Mouse (Mus musculus): ENCODE measurements around the gene Rnf121. TPM values are rescaled to one million over a fixed set of nuclear protein-coding genes. Genes with fewer than 3 reads are reported as not detected.

The Rnf121 gene
- polyA plus RNA-seq, 1 experiment from 2014 or later, result 17.3 TPM

- no peak overlapping the region for H3K9ac ChIP-seq (ENCODE audit: low read length)
- no peaks in the 10 kb centered on the region for H3K36me3 ChIP-seq (ENCODE audit: control insufficient read depth, insufficient read depth)
- H3K4me2 ChIP-seq (ENCODE audit: low read depth, low read length), result no peak overlapping the region
- ATAC-seq (replicated peaks; ENCODE audit: extremely low read depth, insufficient read depth, low FRiP score), result no peak
- peaks cover 22% of the 10 kb centered on the region for H3K4me1 ChIP-seq (ENCODE audit: control insufficient read depth, insufficient read depth, low read length)
- H3K4me3 ChIP-seq (ENCODE audit: low read length), result no peak overlapping the region
- H3K27me3 ChIP-seq (ENCODE audit: control insufficient read depth, insufficient read depth, low read length), result no peaks in the 10 kb centered on the region
- H3K9me3 ChIP-seq (replicated peaks; ENCODE audit: control insufficient read depth, low read length), result no peaks in the 10 kb centered on the region
- WGBS, result 50% methylated on average over 8 of the region's 8 CpGs
- H3K27ac ChIP-seq (ENCODE audit: low read length), result no peak overlapping the region
Measured at GRCm38 (mm10) chr7:102102241-102102640, 37.0 kb upstream of the Rnf121 start.

DNA sequence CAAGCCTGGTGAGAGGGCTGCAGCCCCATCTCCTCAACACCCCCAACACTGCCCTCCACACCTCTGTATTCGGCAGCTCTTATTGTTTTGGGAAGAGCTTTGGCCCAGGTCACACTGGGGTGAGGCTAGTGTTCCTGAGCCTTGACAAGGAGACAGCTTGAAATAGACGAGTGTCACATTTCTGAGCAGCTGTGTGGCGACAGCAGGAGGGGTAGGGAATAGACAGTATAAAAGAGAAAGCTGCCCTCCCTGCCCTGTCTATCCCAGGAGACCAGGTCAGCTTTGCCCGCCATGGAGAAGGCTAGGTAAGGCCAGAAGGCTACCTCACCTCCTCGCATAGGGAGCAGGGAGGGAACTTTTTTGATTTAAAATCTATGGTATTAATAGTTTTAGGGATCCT lies 36.2 kb upstream of the Rnf121 start, which contains the start of gene Art1:
TSS of gene Art1 (plus strand) at position 257 of the 400 bp plus-strand sequence.
- Histone ChIP-seq H3K4me1 (ENCODE audit: control insufficient read depth, insufficient read depth, low read length) (peaks cover 17% of the 10 kb centered on the region), H3K4me2 (ENCODE audit: low read depth, low read length) (peak within 1 kb of the TSS; percentile 60), H3K27ac (ENCODE audit: low read length) (0 out of 2 replicates have a peak within 1 kb of the TSS, but pooled peaks have one; percentile 25), H3K4me3 (ENCODE audit: low read length) (no peak within 1 kb of the TSS), H3K9ac (ENCODE audit: low read length) (peak within 1 kb of the TSS; percentile 21; the same call in 1 of the 2 replicates), H3K9me3 (replicated peaks; ENCODE audit: control insufficient read depth, low read length) (no peaks in the 10 kb centered on the region), H3K27me3 (ENCODE audit: control insufficient read depth, insufficient read depth, low read length) (no peaks in the 10 kb centered on the region), H3K36me3 (ENCODE audit: control insufficient read depth, insufficient read depth) (no peaks in the 10 kb centered on the region)
- ATAC-seq (replicated peaks; ENCODE audit: extremely low read depth, insufficient read depth, low FRiP score), result no peak
- WGBS, result 52% methylated on average over 5 of the region's 5 CpGs

DNA sequence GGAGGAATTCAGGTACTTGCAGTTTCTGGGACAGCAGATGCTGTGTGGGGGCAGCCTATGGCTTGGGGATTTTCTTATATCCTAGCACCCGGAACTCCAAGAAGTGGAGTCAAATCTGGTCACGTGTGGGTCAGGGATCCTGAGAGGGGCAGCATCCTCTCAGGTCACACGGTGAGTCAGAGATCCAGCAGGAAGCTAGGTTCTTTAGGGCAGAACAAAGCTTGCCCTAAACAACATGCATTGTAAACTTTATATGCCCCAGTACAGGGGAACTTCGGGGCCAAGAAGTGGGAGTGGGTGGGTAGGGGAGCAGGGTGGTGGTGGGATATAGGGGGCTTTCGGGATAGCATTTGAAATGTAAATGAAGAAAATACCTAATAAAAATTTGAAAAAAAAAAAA lies 35.6 kb upstream of the Rnf121 start:
- 0 out of 2 replicates have a peak overlapping the region, but pooled peaks have one; percentile 25 for H3K27ac ChIP-seq (ENCODE audit: low read length)
- H3K36me3 ChIP-seq (ENCODE audit: control insufficient read depth, insufficient read depth), result no peaks in the 10 kb centered on the region

DNA sequence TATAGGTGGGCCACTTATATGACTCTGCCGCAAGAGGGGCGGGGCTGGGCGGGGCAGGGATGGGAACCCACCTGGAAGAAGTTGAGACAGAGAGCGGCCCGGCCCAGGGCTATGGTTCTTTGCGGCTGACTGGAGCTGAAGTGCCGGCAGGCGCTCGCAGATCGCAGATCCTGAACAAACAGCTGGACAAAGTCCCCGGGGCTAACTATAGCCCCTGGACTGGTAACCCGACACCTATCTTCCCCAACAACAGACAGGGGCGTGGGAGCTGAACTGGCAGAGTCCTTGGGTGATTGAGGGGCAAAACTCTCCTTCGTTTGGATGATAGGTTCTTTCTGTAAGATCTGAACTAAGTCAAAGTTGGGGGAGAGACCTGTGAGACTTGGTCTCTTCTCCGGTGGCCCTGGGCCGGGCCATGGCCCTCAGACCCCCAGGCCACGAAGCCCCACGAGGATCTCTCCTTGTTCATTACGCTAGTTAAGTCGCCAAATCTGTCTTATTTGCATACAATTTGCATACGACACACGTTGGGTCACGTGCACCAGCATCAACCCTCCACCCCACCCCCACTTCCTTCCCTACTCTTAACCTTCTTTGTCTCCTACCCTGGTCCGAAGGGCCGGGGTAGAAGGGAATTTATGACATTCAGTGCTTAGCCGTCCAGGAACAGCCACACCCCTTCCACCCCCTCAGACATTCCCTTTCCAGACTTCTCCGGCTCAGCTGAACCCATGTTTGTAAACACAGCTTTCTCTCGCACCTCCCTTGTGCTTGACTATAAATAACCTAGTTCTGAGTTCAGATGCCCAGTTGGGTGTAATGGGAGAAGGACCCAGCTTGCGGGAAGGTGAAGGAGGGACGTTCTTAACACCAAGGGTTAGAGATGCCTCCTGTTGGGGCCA lies 34.7 kb upstream of the Rnf121 start:
- Histone ChIP-seq H3K4me1 (ENCODE audit: control insufficient read depth, insufficient read depth, low read length) (peaks cover 17% of the 10 kb centered on the region), H3K27ac (ENCODE audit: low read length) (0 out of 2 replicates have a peak overlapping the region, but pooled peaks have one; percentile 25), H3K4me2 (ENCODE audit: low read depth, low read length) (peak overlapping the region; percentile 60), H3K36me3 (ENCODE audit: control insufficient read depth, insufficient read depth) (no peaks in the 10 kb centered on the region), H3K9ac (ENCODE audit: low read length) (peak overlapping the region; percentile 11), H3K9me3 (replicated peaks; ENCODE audit: control insufficient read depth, low read length) (no peaks in the 10 kb centered on the region), H3K4me3 (ENCODE audit: low read length) (peak overlapping the region; percentile 30), H3K27me3 (ENCODE audit: control insufficient read depth, insufficient read depth, low read length) (no peaks in the 10 kb centered on the region)
- 6% methylated on average over 30 of the region's 30 CpGs for WGBS
- peak; percentile 55 for ATAC-seq (replicated peaks; ENCODE audit: extremely low read depth, insufficient read depth, low FRiP score)

More for the DNA sequence above, 35.6 kb upstream of the Rnf121 start:
- H3K4me1 ChIP-seq (ENCODE audit: control insufficient read depth, insufficient read depth, low read length), result peaks cover 17% of the 10 kb centered on the region
- ATAC-seq (replicated peaks; ENCODE audit: extremely low read depth, insufficient read depth, low FRiP score), result no peak
- no peaks in the 10 kb centered on the region for H3K9me3 ChIP-seq (replicated peaks; ENCODE audit: control insufficient read depth, low read length)
- H3K27me3 ChIP-seq (ENCODE audit: control insufficient read depth, insufficient read depth, low read length), result no peaks in the 10 kb centered on the region
- no peak overlapping the region for H3K4me3 ChIP-seq (ENCODE audit: low read length)
- 69% methylated on average over 5 of the region's 5 CpGs for whole genome bisulfite sequencing
- H3K9ac ChIP-seq (ENCODE audit: low read length), result peak overlapping the region; percentile 21; the same call in 1 of the 2 replicates
- no peak overlapping the region for H3K4me2 ChIP-seq (ENCODE audit: low read depth, low read length)

- H3K4me1 ChIP-seq (ENCODE audit: control insufficient read depth, insufficient read depth, low read length), result no peaks in the 10 kb centered on the region
- no peak overlapping the region for H3K4me3 ChIP-seq (ENCODE audit: low read length)
- no peak overlapping the region for H3K9ac ChIP-seq (ENCODE audit: low read length)
- H3K4me2 ChIP-seq (ENCODE audit: low read depth, low read length), result no peak overlapping the region
- WGBS, result 94% methylated on average over 4 of the region's 4 CpGs
- H3K27me3 ChIP-seq (ENCODE audit: control insufficient read depth, insufficient read depth, low read length), result no peaks in the 10 kb centered on the region
- peaks cover 9% of the 10 kb centered on the region for H3K36me3 ChIP-seq (ENCODE audit: control insufficient read depth, insufficient read depth)
- H3K9me3 ChIP-seq (replicated peaks; ENCODE audit: control insufficient read depth, low read length), result no peaks in the 10 kb centered on the region; the same call in 1 of the 2 replicates
- ATAC-seq (replicated peaks; ENCODE audit: extremely low read depth, insufficient read depth, low FRiP score), result no peak
- H3K27ac ChIP-seq (ENCODE audit: low read length), result no peak overlapping the region
Measured at GRCm38 (mm10) chr7:102087336-102087735, 22.1 kb upstream of the Rnf121 start.

DNA sequence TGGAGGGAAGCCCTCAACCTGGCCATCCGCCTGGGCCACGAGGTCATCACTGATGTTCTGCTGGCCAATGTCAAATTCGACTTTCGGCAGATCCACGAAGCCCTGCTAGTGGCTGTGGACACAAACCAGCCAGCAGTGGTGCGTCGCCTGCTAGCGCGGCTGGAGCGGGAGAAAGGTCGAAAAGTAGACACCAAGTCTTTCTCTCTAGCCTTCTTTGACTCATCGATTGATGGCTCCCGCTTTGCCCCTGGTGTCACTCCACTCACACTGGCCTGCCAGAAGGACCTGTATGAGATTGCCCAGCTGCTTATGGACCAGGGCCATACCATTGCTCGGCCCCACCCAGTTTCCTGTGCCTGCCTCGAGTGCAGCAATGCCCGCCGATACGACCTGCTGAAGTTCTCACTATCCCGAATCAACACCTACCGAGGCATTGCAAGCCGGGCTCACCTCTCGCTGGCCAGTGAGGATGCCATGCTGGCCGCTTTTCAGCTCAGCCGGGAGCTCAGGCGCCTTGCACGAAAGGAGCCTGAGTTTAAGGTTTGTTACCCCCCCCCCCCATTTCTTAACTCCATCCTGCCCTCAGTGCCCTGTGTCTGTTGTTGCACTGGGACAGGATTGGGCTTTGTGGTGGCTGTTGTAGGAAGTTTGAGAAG lies 18.9 kb upstream of the Rnf121 start:
- Histone ChIP-seq H3K4me3 (ENCODE audit: low read length) (no peak overlapping the region), H3K27ac (ENCODE audit: low read length) (no peak overlapping the region), H3K9ac (ENCODE audit: low read length) (no peak overlapping the region), H3K27me3 (ENCODE audit: control insufficient read depth, insufficient read depth, low read length) (no peaks in the 10 kb centered on the region), H3K4me1 (ENCODE audit: control insufficient read depth, insufficient read depth, low read length) (no peaks in the 10 kb centered on the region), H3K9me3 (replicated peaks; ENCODE audit: control insufficient read depth, low read length) (no peaks in the 10 kb centered on the region), H3K4me2 (ENCODE audit: low read depth, low read length) (no peak overlapping the region), H3K36me3 (ENCODE audit: control insufficient read depth, insufficient read depth) (peaks cover 26% of the 10 kb centered on the region)
- ATAC-seq (replicated peaks; ENCODE audit: extremely low read depth, insufficient read depth, low FRiP score), result no peak
- 78% methylated on average over 26 of the region's 26 CpGs for WGBS

GRCm38 (mm10) chr7:102082816-102083215 lies 17.5 kb upstream of the Rnf121 start, which contains the start of gene Trpc2:
Trpc2 (plus strand) TSS chr7:102083116.
- H3K27ac ChIP-seq (ENCODE audit: low read length), result no peak within 1 kb of the TSS
- no peaks in the 10 kb centered on the region for H3K27me3 ChIP-seq (ENCODE audit: control insufficient read depth, insufficient read depth, low read length)
- no peak for ATAC-seq (replicated peaks; ENCODE audit: extremely low read depth, insufficient read depth, low FRiP score)
- peaks cover 31% of the 10 kb centered on the region for H3K36me3 ChIP-seq (ENCODE audit: control insufficient read depth, insufficient read depth)
- WGBS, result 84% methylated on average over 5 of the region's 5 CpGs
- H3K4me1 ChIP-seq (ENCODE audit: control insufficient read depth, insufficient read depth, low read length), result no peaks in the 10 kb centered on the region
- no peaks in the 10 kb centered on the region for H3K9me3 ChIP-seq (replicated peaks; ENCODE audit: control insufficient read depth, low read length)
- H3K4me2 ChIP-seq (ENCODE audit: low read depth, low read length), result no peak within 1 kb of the TSS
- no peak within 1 kb of the TSS for H3K4me3 ChIP-seq (ENCODE audit: low read length)
- H3K9ac ChIP-seq (ENCODE audit: low read length), result no peak within 1 kb of the TSS

- Histone ChIP-seq H3K27me3 (ENCODE audit: control insufficient read depth, insufficient read depth, low read length) (no peaks in the 10 kb centered on the region), H3K4me3 (ENCODE audit: low read length) (no peak overlapping the region), H3K9ac (ENCODE audit: low read length) (no peak overlapping the region), H3K9me3 (replicated peaks; ENCODE audit: control insufficient read depth, low read length) (no peaks in the 10 kb centered on the region), H3K4me2 (ENCODE audit: low read depth, low read length) (no peak overlapping the region), H3K4me1 (ENCODE audit: control insufficient read depth, insufficient read depth, low read length) (no peaks in the 10 kb centered on the region), H3K27ac (ENCODE audit: low read length) (no peak overlapping the region), H3K36me3 (ENCODE audit: control insufficient read depth, insufficient read depth) (peaks cover 41% of the 10 kb centered on the region)
- 89% methylated on average over 5 of the region's 5 CpGs for WGBS
- no peak for ATAC-seq (replicated peaks; ENCODE audit: extremely low read depth, insufficient read depth, low FRiP score)
Measured at GRCm38 (mm10) chr7:102081784-102082183, 16.5 kb upstream of the Rnf121 start.

DNA sequence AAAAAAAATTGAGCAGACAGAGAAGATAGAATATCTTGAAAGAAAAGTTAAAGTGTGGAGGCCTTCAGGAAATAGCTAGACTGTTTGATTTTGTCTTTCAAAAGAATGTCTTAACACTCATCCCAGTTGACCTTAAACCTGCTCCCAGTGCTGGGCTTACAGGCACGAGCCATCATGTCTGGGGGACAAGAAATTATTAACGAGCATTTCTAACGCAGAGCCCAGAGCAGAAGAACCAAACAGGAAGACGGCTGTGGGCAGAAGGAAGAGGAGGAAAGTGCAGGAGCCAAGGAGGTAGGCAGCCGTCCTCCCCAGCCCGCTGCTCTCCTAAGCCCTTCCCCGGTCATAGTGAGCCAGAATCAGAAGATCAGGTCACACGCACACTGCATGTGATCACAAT lies 15.0 kb upstream of the Rnf121 start:
- no peaks in the 10 kb centered on the region for H3K27me3 ChIP-seq (ENCODE audit: control insufficient read depth, insufficient read depth, low read length)
- no peak overlapping the region for H3K4me3 ChIP-seq (ENCODE audit: low read length)
- peaks cover 51% of the 10 kb centered on the region for H3K36me3 ChIP-seq (ENCODE audit: control insufficient read depth, insufficient read depth)
- H3K4me2 ChIP-seq (ENCODE audit: low read depth, low read length), result no peak overlapping the region
- no peak overlapping the region for H3K9ac ChIP-seq (ENCODE audit: low read length)
- H3K9me3 ChIP-seq (replicated peaks; ENCODE audit: control insufficient read depth, low read length), result no peaks in the 10 kb centered on the region
- H3K27ac ChIP-seq (ENCODE audit: low read length), result no peak overlapping the region
- no peak for ATAC-seq (replicated peaks; ENCODE audit: extremely low read depth, insufficient read depth, low FRiP score)
- WGBS, result 87% methylated on average over 8 of the region's 8 CpGs
- no peaks in the 10 kb centered on the region for H3K4me1 ChIP-seq (ENCODE audit: control insufficient read depth, insufficient read depth, low read length)
